Mouse (Mus musculus): ENCODE measurements around the gene Igfbp6. TPM values are rescaled to one million over a fixed set of nuclear protein-coding genes. Genes with fewer than 3 reads are reported as not detected.
"Not testable (repeated sequence)": the region's sequence is repeated elsewhere in the genome, so short reads cannot be mapped to it uniquely, and the experiment has no call there.

Igfbp6 gene
- total RNA-seq, 1 experiment from 2014 or later: 0.15 TPM

- peak; percentile 61 to 84 for ATAC-seq (replicated peaks in 1 of 2; ENCODE audit: insufficient read depth in 1 of 2, low FRiP score in 2 of 2, low TSS enrichment in 1 of 2, low read depth in 1 of 2, poor library complexity in 2 of 2, severe bottlenecking in 2 of 2)
Observed at GRCm38 (mm10) chr15:102150301-102151135, 6.4 kb downstream of the Igfbp6 start, which contains the start of gene Soat2. TSS of gene Soat2 (plus strand) at chr15:102150526.

- ATAC-seq (replicated peaks in 1 of 2; ENCODE audit: insufficient read depth in 1 of 2, low FRiP score in 2 of 2, low TSS enrichment in 1 of 2, low read depth in 1 of 2, poor library complexity in 2 of 2, severe bottlenecking in 2 of 2): no peak
Observed at GRCm38 (mm10) chr15:102152646-102153045, 8.5 kb downstream of the Igfbp6 start.

GRCm38 (mm10) chr15:102155006-102155405 lies 10.8 kb downstream of the Igfbp6 start:
- not testable (repeated sequence) for ATAC-seq (replicated peaks in 1 of 2; ENCODE audit: insufficient read depth in 1 of 2, low FRiP score in 2 of 2, low TSS enrichment in 1 of 2, low read depth in 1 of 2, poor library complexity in 2 of 2, severe bottlenecking in 2 of 2)

- no peak for ATAC-seq (replicated peaks in 1 of 2; ENCODE audit: insufficient read depth in 1 of 2, low FRiP score in 2 of 2, low TSS enrichment in 1 of 2, low read depth in 1 of 2, poor library complexity in 2 of 2, severe bottlenecking in 2 of 2)
Observed at GRCm38 (mm10) chr15:102156836-102157235, 12.7 kb downstream of the Igfbp6 start.

- ATAC-seq (replicated peaks in 1 of 2; ENCODE audit: insufficient read depth in 1 of 2, low FRiP score in 2 of 2, low TSS enrichment in 1 of 2, low read depth in 1 of 2, poor library complexity in 2 of 2, severe bottlenecking in 2 of 2): peak; percentile 21 to 48; a peak in 2 of 4 replicates
Observed at GRCm38 (mm10) chr15:102160415-102161060, 16.4 kb downstream of the Igfbp6 start.

GRCm38 (mm10) chr15:102163900-102164693 lies 19.9 kb downstream of the Igfbp6 start:
- ATAC-seq (replicated peaks in 1 of 2; ENCODE audit: insufficient read depth in 1 of 2, low FRiP score in 2 of 2, low TSS enrichment in 1 of 2, low read depth in 1 of 2, poor library complexity in 2 of 2, severe bottlenecking in 2 of 2): peak in 1 of 2 experiments; percentile 54; a peak in 1 of 4 replicates

- peak; percentile 61 to 74 for ATAC-seq (replicated peaks in 1 of 2; ENCODE audit: insufficient read depth in 1 of 2, low FRiP score in 2 of 2, low TSS enrichment in 1 of 2, low read depth in 1 of 2, poor library complexity in 2 of 2, severe bottlenecking in 2 of 2)
Observed at GRCm38 (mm10) chr15:102165468-102166100, 21.4 kb downstream of the Igfbp6 start.

GRCm38 (mm10) chr15:102167620-102168021 lies 23.5 kb downstream of the Igfbp6 start:
- ATAC-seq (replicated peaks in 1 of 2; ENCODE audit: insufficient read depth in 1 of 2, low FRiP score in 2 of 2, low TSS enrichment in 1 of 2, low read depth in 1 of 2, poor library complexity in 2 of 2, severe bottlenecking in 2 of 2): no peak

GRCm38 (mm10) chr15:102169064-102169463 lies 24.9 kb downstream of the Igfbp6 start:
- ATAC-seq (replicated peaks in 1 of 2; ENCODE audit: insufficient read depth in 1 of 2, low FRiP score in 2 of 2, low TSS enrichment in 1 of 2, low read depth in 1 of 2, poor library complexity in 2 of 2, severe bottlenecking in 2 of 2): no peak

GRCm38 (mm10) chr15:102173581-102173980 lies 29.4 kb downstream of the Igfbp6 start:
- ATAC-seq (replicated peaks in 1 of 2; ENCODE audit: insufficient read depth in 1 of 2, low FRiP score in 2 of 2, low TSS enrichment in 1 of 2, low read depth in 1 of 2, poor library complexity in 2 of 2, severe bottlenecking in 2 of 2): no peak

- ATAC-seq (replicated peaks in 1 of 2; ENCODE audit: insufficient read depth in 1 of 2, low FRiP score in 2 of 2, low TSS enrichment in 1 of 2, low read depth in 1 of 2, poor library complexity in 2 of 2, severe bottlenecking in 2 of 2): no peak
Observed at GRCm38 (mm10) chr15:102175736-102176319, 31.7 kb downstream of the Igfbp6 start.

GRCm38 (mm10) chr15:102176571-102177316 lies 32.6 kb downstream of the Igfbp6 start:
- no peak for ATAC-seq (replicated peaks in 1 of 2; ENCODE audit: insufficient read depth in 1 of 2, low FRiP score in 2 of 2, low TSS enrichment in 1 of 2, low read depth in 1 of 2, poor library complexity in 2 of 2, severe bottlenecking in 2 of 2)

GRCm38 (mm10) chr15:102177417-102177816 lies 33.3 kb downstream of the Igfbp6 start:
- ATAC-seq (replicated peaks in 1 of 2; ENCODE audit: insufficient read depth in 1 of 2, low FRiP score in 2 of 2, low TSS enrichment in 1 of 2, low read depth in 1 of 2, poor library complexity in 2 of 2, severe bottlenecking in 2 of 2): no peak

- ATAC-seq (replicated peaks in 1 of 2; ENCODE audit: insufficient read depth in 1 of 2, low FRiP score in 2 of 2, low TSS enrichment in 1 of 2, low read depth in 1 of 2, poor library complexity in 2 of 2, severe bottlenecking in 2 of 2): peak; percentile 62 to 71; a peak in 2 of 4 replicates
Observed at GRCm38 (mm10) chr15:102178279-102178678, 34.1 kb downstream of the Igfbp6 start.

GRCm38 (mm10) chr15:102179106-102179505 lies 34.9 kb downstream of the Igfbp6 start:
- no peak for ATAC-seq (replicated peaks in 1 of 2; ENCODE audit: insufficient read depth in 1 of 2, low FRiP score in 2 of 2, low TSS enrichment in 1 of 2, low read depth in 1 of 2, poor library complexity in 2 of 2, severe bottlenecking in 2 of 2)

- ATAC-seq (replicated peaks in 1 of 2; ENCODE audit: insufficient read depth in 1 of 2, low FRiP score in 2 of 2, low TSS enrichment in 1 of 2, low read depth in 1 of 2, poor library complexity in 2 of 2, severe bottlenecking in 2 of 2): no peak
Observed at GRCm38 (mm10) chr15:102179924-102180323, 35.8 kb downstream of the Igfbp6 start.
